Mouse (Mus musculus) frontal cortex, adult (tissue): Measurements from ENCODE around the gene Mmrn2.
A peak's percentile ranks its signal among the peaks of the same experiment; 100 is the strongest.
"Not testable (repeated sequence)": the region's sequence is repeated elsewhere in the genome, so short reads cannot be mapped to it uniquely, and the experiment has no call there.

ENCODE experiments used
- ATAC-seq: cut with Nextera tagmentation; 2 replicates; pipeline ENCODE4 v1.9.2; 2017; ENCODE audit warnings: mild to moderate bottlenecking, moderate library complexity, mixed read lengths; ENCODE audit not compliant: low TSS enrichment

Gene Mmrn2

GRCm38 (mm10) chr14:34362135-34362534 is 13.1 kb upstream of the Mmrn2 start:
- no peak for ATAC-seq

- peak; percentile 84 for ATAC-seq
Observed at GRCm38 (mm10) chr14:34362726-34363445, 12.4 kb upstream of the Mmrn2 start.

GRCm38 (mm10) chr14:34363490-34364253 is 11.6 kb upstream of the Mmrn2 start:
- peak; percentile 92 for ATAC-seq

GRCm38 (mm10) chr14:34364254-34365146 is 10.8 kb upstream of the Mmrn2 start:
- not testable (repeated sequence) for ATAC-seq

- ATAC-seq: no peak
Observed at GRCm38 (mm10) chr14:34365147-34365507, 10.1 kb upstream of the Mmrn2 start.

- no peak for ATAC-seq
Observed at GRCm38 (mm10) chr14:34370203-34370602, 5.1 kb upstream of the Mmrn2 start.

- no peak for ATAC-seq
Observed at GRCm38 (mm10) chr14:34370921-34371320, 4.3 kb upstream of the Mmrn2 start.

- ATAC-seq: no peak
Observed at GRCm38 (mm10) chr14:34371763-34372162, 3.5 kb upstream of the Mmrn2 start.

GRCm38 (mm10) chr14:34372646-34373045 is 2.6 kb upstream of the Mmrn2 start:
- ATAC-seq: no peak

GRCm38 (mm10) chr14:34373581-34373980 is 1.7 kb upstream of the Mmrn2 start:
- no peak for ATAC-seq

GRCm38 (mm10) chr14:34374577-34374976 is 688 bp upstream of the Mmrn2 start, which contains the start of gene Sncg:
Sncg (minus strand) TSS chr14:34374789.
- ATAC-seq: no peak

- no peak for ATAC-seq
Observed at GRCm38 (mm10) chr14:34375941-34376340, 676 bp downstream of the Mmrn2 start.

- ATAC-seq: no peak
Observed at GRCm38 (mm10) chr14:34377121-34377520, 1.9 kb downstream of the Mmrn2 start.

- ATAC-seq: no peak
Observed at GRCm38 (mm10) chr14:34378560-34379331, 3.5 kb downstream of the Mmrn2 start.

GRCm38 (mm10) chr14:34382921-34383704 is 7.8 kb downstream of the Mmrn2 start:
- no peak for ATAC-seq

GRCm38 (mm10) chr14:34393295-34393694 is 18.0 kb downstream of the Mmrn2 start:
- ATAC-seq: no peak

GRCm38 (mm10) chr14:34397871-34398270 is 22.6 kb downstream of the Mmrn2 start:
- ATAC-seq: no peak

GRCm38 (mm10) chr14:34398901-34399300 is 23.6 kb downstream of the Mmrn2 start:
- no peak for ATAC-seq

- no peak for ATAC-seq
Observed at GRCm38 (mm10) chr14:34399301-34399700, 24.0 kb downstream of the Mmrn2 start.

GRCm38 (mm10) chr14:34400021-34400420 is 24.8 kb downstream of the Mmrn2 start:
- no peak for ATAC-seq

GRCm38 (mm10) chr14:34401135-34401534 is 25.9 kb downstream of the Mmrn2 start:
- peak; percentile 64; the same call in 1 of the 2 replicates for ATAC-seq
